Mouse (Mus musculus) heart, embryonic 14.5 days (tissue): ENCODE data around the gene Arid4b. TPM values are rescaled to one million over a fixed set of nuclear protein-coding genes. Genes with fewer than 3 reads are reported as not detected.

Source experiments
- ATAC-seq: fragments of 200-750 bp; cut with Nextera tagmentation; 2 replicates; pipeline ENCODE4 v1.8.0; 2017; ENCODE audit warnings: low read depth, moderate TSS enrichment; ENCODE audit not compliant: insufficient number of reproducible peaks, insufficient read depth, low FRiP score
- H3K27ac ChIP-seq, 2 experiments: fragments of 200-500 bp in 1 of 2; fragments of 300-500 bp in 1 of 2; sonication (generic) in 1 of 2; replicated peaks in 1 of 2; 2 replicates each; pipeline ENCODE4 v1.5.1; 2012 to 2014; ENCODE audit warnings: low read depth in 2 of 2, low read length in 2 of 2, control low read depth in 1 of 2, mild to moderate bottlenecking in 1 of 2, mixed read lengths in 1 of 2; ENCODE audit not compliant: control insufficient read depth in 1 of 2, insufficient read depth in 1 of 2
- H3K27me3 ChIP-seq: fragments of 300-500 bp; sonication (generic); 2 replicates; pipeline ENCODE4 v1.6.1; 2014; ENCODE audit warnings: mild to moderate bottlenecking, low read length, control low read depth; ENCODE audit not compliant: control insufficient read depth, insufficient read depth
- H3K36me3 ChIP-seq: fragments of 300-500 bp; sonication (generic); 2 replicates; pipeline ENCODE4 v1.6.1; 2014; ENCODE audit warnings: mild to moderate bottlenecking, control low read depth, low read length, mixed read lengths; ENCODE audit not compliant: control insufficient read depth, insufficient read depth
- H3K4me1 ChIP-seq, 2 experiments: fragments of 200-500 bp in 1 of 2; fragments of 300-500 bp in 1 of 2; sonication (generic) in 1 of 2; 2 replicates each; pipeline ENCODE4 v1.6.1; 2012 to 2014; ENCODE audit warnings: low read length in 2 of 2, control low read depth in 1 of 2, mixed read lengths in 1 of 2; ENCODE audit not compliant: control insufficient read depth in 2 of 2, insufficient read depth in 2 of 2
- H3K4me2 ChIP-seq: fragments of 300-500 bp; sonication (generic); 2 replicates; pipeline ENCODE4 v1.6.1; 2014; ENCODE audit warnings: mild to moderate bottlenecking, low read length
- H3K4me3 ChIP-seq, 2 experiments: fragments of 200-500 bp in 1 of 2; fragments of 300-500 bp in 1 of 2; sonication (generic) in 1 of 2; 2 replicates each; pipeline ENCODE4 v1.5.1; 2012 to 2014; ENCODE audit warnings: low read length in 2 of 2, mild to moderate bottlenecking in 2 of 2, control low read depth in 1 of 2, low read depth in 1 of 2, moderate library complexity in 1 of 2; ENCODE audit not compliant: control insufficient read depth in 1 of 2, insufficient read depth in 1 of 2
- H3K9ac ChIP-seq: fragments of 300-500 bp; sonication (generic); 2 replicates; pipeline ENCODE4 v1.6.1; 2014; ENCODE audit warnings: mild to moderate bottlenecking, low read length
- H3K9me3 ChIP-seq: fragments of 300-500 bp; sonication (generic); 2 replicates; pipeline ENCODE4 v1.6.1; 2016; ENCODE audit warnings: low read length, control low read depth; ENCODE audit not compliant: control insufficient read depth
- WGBS: fragments of 180-500 bp; shearing (Covaris S2); extraction: QIAGEN DNeasy Blood & Tissue Kit; methylation state at CpG from one replicate; pipeline ENCODE4 v1.1.7; 2014; 5-methylcytosine and 5-hydroxymethylcytosine counted together
- polyA plus RNA-seq: library from polyadenylated mRNA; unstranded; fragments of >200 nt; fragmentation: Nextera tagmentation; extraction: Ambion mirVana; gene quantifications from 2 replicates; pipeline ENCODE4 v1.2.1, GENCODE M21; 2014

Gene Arid4b
- polyA plus RNA-seq, 1 experiment from 2014 or later: 43.1 TPM

- Histone ChIP-seq H3K9ac (peak overlapping the region; percentile 89), H3K4me2 (peak overlapping the region; percentile 82), H3K27ac (peak overlapping the region; percentile 78 to 90), H3K4me1 (peaks cover 2 to 21% of the 10 kb centered on the region in 2 experiments), H3K36me3 (peaks cover 15% of the 10 kb centered on the region), H3K27me3 (no peaks in the 10 kb centered on the region), H3K4me3 (peak overlapping the region; percentile 91 to 97), H3K9me3 (no peaks in the 10 kb centered on the region)
- WGBS: 5% methylated on average over 11 of the region's 11 CpGs
- no peak for ATAC-seq
Observed at GRCm38 (mm10) chr13:14062209-14063012, 621 bp upstream of the Arid4b start.

- WGBS: 0% methylated on average over 16 of the region's 31 CpGs
- Histone ChIP-seq H3K4me2 (peak overlapping the region; percentile 70), H3K27ac (peak overlapping the region; percentile 92 to 96), H3K4me1 (peaks cover 2 to 21% of the 10 kb centered on the region in 2 experiments), H3K36me3 (peaks cover 22% of the 10 kb centered on the region), H3K4me3 (peak overlapping the region; percentile 92 to 97), H3K9me3 (no peaks in the 10 kb centered on the region), H3K9ac (peak overlapping the region; percentile 97), H3K27me3 (no peaks in the 10 kb centered on the region)
- ATAC-seq: peak; percentile 19
Observed at GRCm38 (mm10) chr13:14063942-14064271, 875 bp downstream of the Arid4b start.

GRCm38 (mm10) chr13:14064341-14065027, 1.5 kb downstream of the Arid4b start:
- Histone ChIP-seq H3K4me2 (peak overlapping the region; percentile 70), H3K4me3 (peak overlapping the region; percentile 92 to 97), H3K9ac (peak overlapping the region; percentile 97), H3K4me1 (peaks cover 2 to 21% of the 10 kb centered on the region in 2 experiments), H3K9me3 (no peaks in the 10 kb centered on the region), H3K27me3 (no peaks in the 10 kb centered on the region), H3K27ac (peak overlapping the region; percentile 92 to 96), H3K36me3 (peaks cover 21% of the 10 kb centered on the region)
- WGBS: under 1% methylated on average over 53 of the region's 65 CpGs
- peak; percentile 1 for ATAC-seq

- H3K36me3 ChIP-seq: peaks cover 21% of the 10 kb centered on the region
- WGBS: 16% methylated on average over 9 of the region's 9 CpGs
- ATAC-seq: no peak
- no peaks in the 10 kb centered on the region for H3K9me3 ChIP-seq
- H3K27ac ChIP-seq: peak overlapping the region; percentile 27 to 96; a peak in 2 of 4 replicates
- no peaks in the 10 kb centered on the region for H3K27me3 ChIP-seq
- peak overlapping the region; percentile 70 for H3K4me2 ChIP-seq
- peak overlapping the region; percentile 92 to 97 for H3K4me3 ChIP-seq
- peak overlapping the region; percentile 97 for H3K9ac ChIP-seq
- H3K4me1 ChIP-seq: peaks cover 2 to 21% of the 10 kb centered on the region in 2 experiments
Observed at GRCm38 (mm10) chr13:14065028-14065380, 2.0 kb downstream of the Arid4b start.

- peak overlapping the region; percentile 13; the same call in 1 of the 2 replicates for H3K4me2 ChIP-seq
- no peak overlapping the region for H3K4me3 ChIP-seq
- H3K9ac ChIP-seq: no peak overlapping the region
- no peaks in the 10 kb centered on the region for H3K27me3 ChIP-seq
- H3K9me3 ChIP-seq: no peaks in the 10 kb centered on the region
- 77% methylated on average over 1 of the region's 1 CpGs for WGBS
- H3K4me1 ChIP-seq: peaks cover 2 to 21% of the 10 kb centered on the region in 2 experiments
- H3K36me3 ChIP-seq: peaks cover 21% of the 10 kb centered on the region
- no peak for ATAC-seq
- no peak overlapping the region for H3K27ac ChIP-seq
Observed at GRCm38 (mm10) chr13:14065701-14066100, 2.7 kb downstream of the Arid4b start.

- Histone ChIP-seq H3K4me3 (no peak overlapping the region), H3K9ac (no peak overlapping the region), H3K4me1 (peaks cover 0 to 10% of the 10 kb centered on the region in 2 experiments; a peak in 2 of 4 replicates), H3K4me2 (no peak overlapping the region), H3K36me3 (peaks cover 21% of the 10 kb centered on the region), H3K9me3 (no peaks in the 10 kb centered on the region), H3K27me3 (no peaks in the 10 kb centered on the region), H3K27ac (no peak overlapping the region)
- ATAC-seq: no peak
Observed at GRCm38 (mm10) chr13:14068035-14068434, 5.0 kb downstream of the Arid4b start.

- H3K9ac ChIP-seq: no peak overlapping the region
- peaks cover 21% of the 10 kb centered on the region for H3K36me3 ChIP-seq
- ATAC-seq: no peak
- H3K4me2 ChIP-seq: no peak overlapping the region
- H3K4me3 ChIP-seq: no peak overlapping the region
- H3K27me3 ChIP-seq: no peaks in the 10 kb centered on the region
- H3K9me3 ChIP-seq: no peaks in the 10 kb centered on the region
- H3K4me1 ChIP-seq: peaks cover 0 to 10% of the 10 kb centered on the region in 2 experiments; a peak in 2 of 4 replicates
- WGBS: 93% methylated on average over 1 of the region's 1 CpGs
- H3K27ac ChIP-seq: no peak overlapping the region
Observed at GRCm38 (mm10) chr13:14069291-14069690, 6.3 kb downstream of the Arid4b start.
